Mouse (Mus musculus) stomach, embryonic 15.5 days (tissue): Measurements from ENCODE around the gene Olfr839-ps1. TPM values are rescaled to one million over a fixed set of nuclear protein-coding genes. Genes with fewer than 3 reads are reported as not detected.

Source experiments
- ATAC-seq: fragments of 200-750 bp; cut with Nextera tagmentation; 2 replicates; pipeline ENCODE4 v1.8.0; 2017; ENCODE audit warnings: low read depth, moderate number of reproducible peaks, moderate TSS enrichment; ENCODE audit not compliant: insufficient read depth, low FRiP score
- H3K27ac ChIP-seq: fragments of 300-500 bp; sonication (generic); 2 replicates; pipeline ENCODE4 v1.5.1; 2015; ENCODE audit warnings: mild to moderate bottlenecking, inconsistent platforms
- H3K27me3 ChIP-seq: fragments of 300-500 bp; sonication (generic); replicated peaks from 2 replicates; pipeline ENCODE4 v1.6.1; 2015; ENCODE audit warnings: inconsistent platforms
- H3K36me3 ChIP-seq: fragments of 300-500 bp; sonication (generic); 2 replicates; pipeline ENCODE4 v1.6.1; 2015; ENCODE audit warnings: inconsistent platforms
- H3K4me1 ChIP-seq: fragments of 300-500 bp; sonication (generic); 2 replicates; pipeline ENCODE4 v1.6.1; 2015; ENCODE audit warnings: inconsistent platforms
- H3K4me2 ChIP-seq: fragments of 300-500 bp; sonication (generic); 2 replicates; pipeline ENCODE4 v1.6.1; 2015; ENCODE audit warnings: mild to moderate bottlenecking, inconsistent platforms
- H3K4me3 ChIP-seq: fragments of 300-500 bp; sonication (generic); replicated peaks from 2 replicates; pipeline ENCODE4 v1.5.1; 2015; ENCODE audit warnings: inconsistent platforms
- H3K9ac ChIP-seq: fragments of 300-500 bp; sonication (generic); 2 replicates; pipeline ENCODE4 v1.6.1; 2015; ENCODE audit warnings: inconsistent platforms
- H3K9me3 ChIP-seq: fragments of 300-500 bp; sonication (generic); 2 replicates; pipeline ENCODE4 v1.6.1; 2016; ENCODE audit warnings: inconsistent platforms
- WGBS: fragments of 180-500 bp; shearing (Covaris S2); methylation state at CpG from one replicate; pipeline ENCODE4 v1.1.7; 2015; 5-methylcytosine and 5-hydroxymethylcytosine counted together
- polyA plus RNA-seq: library from polyadenylated mRNA; unstranded; fragments of >200 nt; fragmentation: Nextera tagmentation; extraction: Ambion mirVana; gene quantifications from 2 replicates; pipeline ENCODE4 v1.2.1, GENCODE M21; 2015

Olfr839-ps1 gene
- not detected in 2 replicates for polyA plus RNA-seq

DNA sequence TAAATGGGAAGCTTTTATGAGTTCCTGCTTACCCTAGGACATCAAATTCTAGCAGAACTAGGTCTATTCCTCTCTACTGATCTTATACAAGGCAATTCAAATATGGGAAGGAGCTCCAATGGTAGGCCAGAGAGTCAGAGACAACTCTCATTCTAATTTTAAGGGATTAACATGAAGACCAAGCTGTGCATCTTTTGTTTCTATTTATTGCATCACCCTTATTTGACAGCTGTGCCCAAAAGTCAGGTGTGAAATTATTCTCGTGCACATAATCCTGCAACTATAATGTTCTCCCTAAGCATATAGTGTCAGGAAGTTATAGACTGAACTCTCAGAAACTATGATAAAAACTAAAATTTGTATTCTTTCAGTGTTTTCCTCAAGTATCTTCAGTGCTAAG lies at the start of gene Olfr839-ps1:
Olfr839-ps1 (minus strand) TSS at position 101 of the 400 bp plus-strand sequence.
- no peak within 1 kb of the TSS for H3K4me3 ChIP-seq
- no peak for ATAC-seq
- WGBS, result 61% methylated on average over 1 of the region's 1 CpGs
- no peak within 1 kb of the TSS for H3K9ac ChIP-seq
- no peak within 1 kb of the TSS for H3K27ac ChIP-seq
- H3K9me3 ChIP-seq, result no peaks in the 10 kb centered on the region
- no peak within 1 kb of the TSS for H3K4me2 ChIP-seq
- no peaks in the 10 kb centered on the region for H3K4me1 ChIP-seq
- H3K36me3 ChIP-seq, result no peaks in the 10 kb centered on the region
- no peaks in the 10 kb centered on the region for H3K27me3 ChIP-seq

DNA sequence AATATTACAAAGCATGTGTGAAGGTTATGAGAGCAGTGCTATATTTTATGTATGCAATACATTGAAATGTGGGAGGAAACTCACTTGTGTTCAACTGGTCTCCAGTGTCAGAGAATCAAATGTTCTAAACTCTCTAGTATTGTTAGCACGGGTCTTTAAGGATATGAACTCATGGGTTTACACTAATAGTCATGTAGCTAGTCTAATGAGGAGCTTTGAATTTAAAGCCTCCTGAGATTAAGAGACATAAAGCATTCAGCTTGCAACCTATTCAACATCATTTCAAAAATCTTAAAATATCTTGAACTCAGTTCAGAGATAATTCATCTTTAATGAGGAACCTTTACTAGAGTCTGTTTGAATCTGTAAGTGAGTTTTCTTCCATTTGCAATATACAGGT lies 41.1 kb downstream of the Olfr839-ps1 start, which contains the start of gene Olfr837:
Olfr837 (plus strand) TSS at position 301 of the 400 bp plus-strand sequence.
- H3K4me1 ChIP-seq, result no peaks in the 10 kb centered on the region
- ATAC-seq, result no peak

DNA sequence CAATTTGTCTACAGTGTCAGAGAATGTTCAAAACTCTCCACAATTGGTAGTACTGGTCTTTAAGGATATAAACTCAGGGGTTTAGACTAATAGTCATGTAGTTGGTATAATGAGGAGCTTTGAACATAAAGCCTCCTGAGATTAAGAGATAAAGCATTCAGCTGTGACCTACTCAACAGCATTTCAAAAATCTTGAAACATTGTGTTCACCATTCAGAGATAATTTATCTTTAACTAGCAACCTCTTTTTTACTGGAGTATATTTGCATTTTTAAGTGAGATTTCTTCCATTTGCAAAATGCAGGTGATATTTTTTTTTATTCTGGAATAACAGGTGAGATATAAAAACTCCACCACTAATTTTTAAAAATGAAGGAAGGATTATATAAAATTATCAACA lies 57.0 kb downstream of the Olfr839-ps1 start, which contains the start of gene Olfr836:
Olfr836 (plus strand) TSS at position 301 of the 400 bp plus-strand sequence.
- ATAC-seq, result no peak
- Histone ChIP-seq H3K9me3 (no peaks in the 10 kb centered on the region), H3K4me2 (no peak within 1 kb of the TSS), H3K27ac (no peak within 1 kb of the TSS), H3K4me1 (no peaks in the 10 kb centered on the region), H3K27me3 (no peaks in the 10 kb centered on the region), H3K9ac (no peak within 1 kb of the TSS), H3K4me3 (no peak within 1 kb of the TSS), H3K36me3 (no peaks in the 10 kb centered on the region)

More for the DNA sequence above, 41.1 kb downstream of the Olfr839-ps1 start, which contains the start of gene Olfr837:
- H3K27me3 ChIP-seq, result no peaks in the 10 kb centered on the region
- 78% methylated on average over 1 of the region's 1 CpGs for WGBS
- H3K4me2 ChIP-seq, result no peak within 1 kb of the TSS
- H3K4me3 ChIP-seq, result no peak within 1 kb of the TSS
- H3K9ac ChIP-seq, result no peak within 1 kb of the TSS
- H3K27ac ChIP-seq, result no peak within 1 kb of the TSS
- no peaks in the 10 kb centered on the region for H3K36me3 ChIP-seq
- no peaks in the 10 kb centered on the region for H3K9me3 ChIP-seq

Other genes starting within 250 kb of the Olfr839-ps1 start
- not detected in 2 replicates for gene Olfr832, start 240.2 kb downstream of the Olfr839-ps1 start, polyA plus RNA-seq
- gene Olfr834, start 189.3 kb downstream of the Olfr839-ps1 start, polyA plus RNA-seq, result not detected in 2 replicates
- gene Olfr835, start 144.6 kb downstream of the Olfr839-ps1 start, polyA plus RNA-seq, result not detected in 2 replicates
- gene Olfr836, start 56.9 kb downstream of the Olfr839-ps1 start, polyA plus RNA-seq, result not detected in 2 replicates
- gene Olfr837, start 41.0 kb downstream of the Olfr839-ps1 start, polyA plus RNA-seq, result not detected in 2 replicates
- gene Olfr843, start 74.7 kb upstream of the Olfr839-ps1 start, polyA plus RNA-seq, result not detected in 2 replicates
- gene Olfr844, start 139.0 kb upstream of the Olfr839-ps1 start, polyA plus RNA-seq, result not detected in 2 replicates
- not detected in 2 replicates for gene Olfr845, start 159.1 kb upstream of the Olfr839-ps1 start, polyA plus RNA-seq
- gene Olfr846, start 186.7 kb upstream of the Olfr839-ps1 start, polyA plus RNA-seq, result not detected in 2 replicates
- not detected in 2 replicates for gene Olfr847, start 201.4 kb upstream of the Olfr839-ps1 start, polyA plus RNA-seq